16 mouse cellular contexts compared by ENCODE assay signal in the genomic region with DNA sequence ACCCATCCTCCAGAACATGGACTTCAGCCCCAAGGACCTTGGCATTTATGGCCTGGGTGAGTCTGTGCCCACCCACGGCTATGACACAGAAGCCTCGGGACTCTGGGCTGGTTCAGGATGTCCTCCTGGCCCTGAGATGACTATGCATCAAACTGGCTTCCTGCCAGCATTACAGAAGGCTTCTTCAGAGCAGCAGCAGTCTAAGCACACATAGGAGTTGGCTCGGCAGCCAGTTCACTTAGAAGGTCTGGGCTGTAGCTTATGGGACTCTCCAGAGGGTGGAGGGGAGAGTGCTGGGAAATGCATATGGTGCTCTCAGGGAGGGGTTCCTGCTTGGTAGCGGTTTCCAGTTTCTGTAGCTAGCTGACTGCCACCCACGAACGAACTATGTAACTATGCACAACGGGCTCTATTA. TPM values are rescaled to one million over a fixed set of nuclear protein-coding genes. Genes with fewer than 3 reads are reported as not detected.
DNase-seq lines count a peak whose midpoint lies in the region; ATAC-seq and TF ChIP-seq lines count a peak whose summit lies in the region.
"Had no signal": no experiment of that assay in that cellular context is flagged by ENCODE, and none has a peak within 500 bp of the region (broad histone marks: within the 10 kb centered on the region; RNA-seq: fewer than 3 reads in every experiment).

No protein-coding gene starts in this region.

- no peak for DNase-seq in kidney, postnatal 0 days (ENCODE audit: low spot score)
- peak; percentile 60 for DNase-seq in CD4-positive, CD25-positive, alpha-beta regulatory T cell, adult 2 months (ENCODE audit: low read depth, low spot score)
- DNase-seq in ES-E14 (ENCODE audit: low read depth, low spot score), result no peak
- DNase-seq in brain, embryonic 14.5 days (ENCODE audit: low read depth), result peak; percentile 39
- DNase-seq in thymus, postnatal 25 days, result no peak
- DNase-seq: cerebellum, adult 11-12 months; embryo, embryonic 11 days; kidney, adult 9 months had no signal

- H3K9ac ChIP-seq in kidney, postnatal 0 days (ENCODE audit: low read depth, low read length), result no peak overlapping the region
- H3K9ac ChIP-seq in kidney, embryonic 14.5 days (ENCODE audit: low read depth, low read length), result no peak overlapping the region
- 0 out of 2 replicates have a peak overlapping the region, but pooled peaks have one; percentile 18 for H3K9ac ChIP-seq in ES-E14 (ENCODE audit: insufficient read depth, low read depth, low read length, poor library complexity, severe bottlenecking)
- H3K9ac ChIP-seq in heart, embryonic 11.5 days (ENCODE audit: low read depth, low read length), result no peak overlapping the region

- in situ Hi-C loops in ES-E14 (cut with MboI; ENCODE audit: low sequenced_read_pairs in 2 of 2, unreplicated experiment in 2 of 2), result loop anchor here (10.0 to 25.0 kb wide), 2 partner anchors 213 to 221 kb away; no protein-coding TSS in a partner anchor

- H3K27me3 ChIP-seq in kidney, postnatal 0 days (ENCODE audit: insufficient read depth, low read length), result no peaks in the 10 kb centered on the region
- no peaks in the 10 kb centered on the region for H3K27me3 ChIP-seq in kidney, embryonic 14.5 days (ENCODE audit: control insufficient read depth, insufficient read depth, low read length)
- no peaks in the 10 kb centered on the region for H3K27me3 ChIP-seq in heart, embryonic 11.5 days (ENCODE audit: control insufficient read depth, insufficient read depth, low read length)

- WGBS in kidney, postnatal 0 days, result 62% methylated on average over 7 of the region's 7 CpGs
- WGBS in kidney, embryonic 14.5 days, result 77% methylated on average over 7 of the region's 7 CpGs
- WGBS in heart, embryonic 11.5 days (ENCODE audit: insufficient replicate concordance), result 78% methylated on average over 7 of the region's 7 CpGs

- no peaks in the 10 kb centered on the region for H3K36me3 ChIP-seq in kidney, postnatal 0 days (ENCODE audit: insufficient read depth, low read length)
- H3K36me3 ChIP-seq in kidney, embryonic 14.5 days (ENCODE audit: control insufficient read depth, insufficient read depth, low read length), result no peaks in the 10 kb centered on the region
- no peaks in the 10 kb centered on the region for H3K36me3 ChIP-seq in ES-E14 (ENCODE audit: control insufficient read depth, insufficient read depth, low read length, poor library complexity, severe bottlenecking)
- no peaks in the 10 kb centered on the region for H3K36me3 ChIP-seq in heart, embryonic 11.5 days (ENCODE audit: control insufficient read depth, insufficient read depth, low read length)

- TF ChIP-seq POLR2A in brain, embryonic 14.5 days (IDR thresholded peaks at IDR 0.05; ENCODE audit: borderline replicate concordance, extremely low read depth, insufficient read depth, insufficient read length, poor library complexity, severe bottlenecking), result no peak

- H3K4me3 ChIP-seq in kidney, postnatal 0 days (replicated peaks; ENCODE audit: low read depth, low read length), result no peak overlapping the region
- H3K4me3 ChIP-seq in kidney, embryonic 14.5 days (ENCODE audit: low read length), result no peak overlapping the region
- no peak overlapping the region for H3K4me3 ChIP-seq in ES-E14 (ENCODE audit: insufficient read depth in 1 of 2, low read depth in 1 of 2, low read length in 2 of 2, poor library complexity in 1 of 2, severe bottlenecking in 1 of 2)
- H3K4me3 ChIP-seq in heart, embryonic 11.5 days (ENCODE audit: low read depth, low read length), result no peak overlapping the region

- TF ChIP-seq CTCF in kidney, postnatal 0 days (IDR thresholded peaks at IDR 0.05; ENCODE audit: low read depth), result no peak
- TF ChIP-seq CTCF in brain, embryonic 14.5 days (IDR thresholded peaks at IDR 0.05; ENCODE audit: borderline replicate concordance, extremely low read depth, insufficient read depth, insufficient read length), result no peak

- H3K4me2 ChIP-seq in kidney, postnatal 0 days (ENCODE audit: low read length), result no peak overlapping the region
- no peak overlapping the region for H3K4me2 ChIP-seq in kidney, embryonic 14.5 days (replicated peaks; ENCODE audit: low read depth, low read length)
- no peak overlapping the region for H3K4me2 ChIP-seq in heart, embryonic 11.5 days

- H3K27ac ChIP-seq in kidney, postnatal 0 days, result no peak overlapping the region
- no peak overlapping the region for H3K27ac ChIP-seq in kidney, embryonic 14.5 days (ENCODE audit: low read depth, low read length)
- H3K27ac ChIP-seq in ES-E14 (ENCODE audit: insufficient read depth, low read depth, low read length, poor library complexity, severe bottlenecking), result peak overlapping the region; percentile 9; the same call in 1 of the 2 replicates
- no peak overlapping the region for H3K27ac ChIP-seq in heart, embryonic 11.5 days (ENCODE audit: low read depth, low read length)

- no peaks in the 10 kb centered on the region for H3K9me3 ChIP-seq in kidney, postnatal 0 days (replicated peaks; ENCODE audit: low read length)
- no peaks in the 10 kb centered on the region for H3K9me3 ChIP-seq in kidney, embryonic 14.5 days (ENCODE audit: control insufficient read depth, low read length)
- H3K9me3 ChIP-seq in ES-E14 (ENCODE audit: control insufficient read depth, insufficient read depth, low read depth, low read length), result no peaks in the 10 kb centered on the region
- no peaks in the 10 kb centered on the region for H3K9me3 ChIP-seq in heart, embryonic 11.5 days (replicated peaks; ENCODE audit: control insufficient read depth, low read length)

- 0 out of 2 replicates have a peak, but pooled peaks cover 3% of the 10 kb centered on the region for H3K4me1 ChIP-seq in kidney, postnatal 0 days (replicated peaks; ENCODE audit: insufficient read depth, low read length)
- peaks cover 7% of the 10 kb centered on the region; the same call in 1 of the 2 replicates for H3K4me1 ChIP-seq in kidney, embryonic 14.5 days (ENCODE audit: control insufficient read depth, insufficient read depth, low read length)
- H3K4me1 ChIP-seq in ES-E14 (ENCODE audit: control insufficient read depth in 2 of 2, insufficient read depth in 2 of 2, low read length in 2 of 2, poor library complexity in 1 of 2), result peaks cover 8 to 30% of the 10 kb centered on the region in 2 experiments; a peak in 3 of 4 replicates
- peaks cover 5% of the 10 kb centered on the region for H3K4me1 ChIP-seq in heart, embryonic 11.5 days (ENCODE audit: control insufficient read depth, insufficient read depth, low read length)

- ATAC-seq in kidney, postnatal 0 days (replicated peaks; ENCODE audit: low FRiP score, low read depth), result peak; percentile 33
- ATAC-seq in kidney, embryonic 14.5 days (ENCODE audit: low FRiP score, low TSS enrichment), result no peak
- no peak for ATAC-seq in heart, embryonic 11.5 days (replicated peaks; ENCODE audit: insufficient number of reproducible peaks, low FRiP score, low TSS enrichment)

TF ChIP-seq in ES-E14, 5 proteins besides CTCF, POLR2A, EP300 and RAD21:
- TF ChIP-seq CHD2 (IDR thresholded peaks at IDR 0.05; ENCODE audit: low read depth, low read length) (no peak), ZC3H11A (IDR thresholded peaks at IDR 0.05; ENCODE audit: borderline replicate concordance, low read depth, low read length) (no peak), MAFK (IDR thresholded peaks at IDR 0.05; ENCODE audit: insufficient read depth, low read depth, low read length) (no peak), ZNF384 (IDR thresholded peaks at IDR 0.05; ENCODE audit: low read depth, low read length) (no peak), HCFC1 (IDR thresholded peaks at IDR 0.05; ENCODE audit: borderline replicate concordance, insufficient read depth, low read length) (no peak)

RNA-seq across cellular contexts. Expression of gene Moap1, which starts 17.7 kb away (rescaled TPM):
- 13.8 and 20.7 TPM in 2 replicates for polyA plus RNA-seq in kidney, postnatal 0 days (2015; fragmentation: Nextera tagmentation; extraction: Ambion mirVana)
- polyA plus RNA-seq in kidney, embryonic 14.5 days (2014; fragmentation: Nextera tagmentation; extraction: Ambion mirVana), result 21.1 and 25.9 TPM in 2 replicates
- total RNA-seq in ES-E14 (2012; rRNA removed), result 4.0 and 8.8 TPM in 2 replicates
- 9.3 and 11.6 TPM in 2 replicates for polyA plus RNA-seq in brain, embryonic 14.5 days (2012; rRNA removed)
- 21.1 and 23.7 TPM in 2 replicates for polyA plus RNA-seq in heart, embryonic 11.5 days (2014; fragmentation: Nextera tagmentation; extraction: Ambion mirVana)

RNA-seq across cellular contexts. Expression of gene Tmem251, which starts 17.8 kb away (rescaled TPM):
- 15.0 and 15.2 TPM in 2 replicates for polyA plus RNA-seq in kidney, postnatal 0 days (2015; fragmentation: Nextera tagmentation; extraction: Ambion mirVana)
- 11.9 and 12.1 TPM in 2 replicates for polyA plus RNA-seq in kidney, embryonic 14.5 days (2014; fragmentation: Nextera tagmentation; extraction: Ambion mirVana)
- total RNA-seq in ES-E14 (2012; rRNA removed), result 2.9 and 4.0 TPM in 2 replicates
- polyA plus RNA-seq in brain, embryonic 14.5 days (2012; rRNA removed), result 4.9 and 5.0 TPM in 2 replicates
- 7.4 and 7.9 TPM in 2 replicates for polyA plus RNA-seq in heart, embryonic 11.5 days (2014; fragmentation: Nextera tagmentation; extraction: Ambion mirVana)

RNA-seq across cellular contexts. Expression of gene Itpk1, which starts 21.0 kb away (rescaled TPM):
- 16.1 and 17.8 TPM in 2 replicates for polyA plus RNA-seq in kidney, postnatal 0 days (2015; fragmentation: Nextera tagmentation; extraction: Ambion mirVana)
- polyA plus RNA-seq in kidney, embryonic 14.5 days (2014; fragmentation: Nextera tagmentation; extraction: Ambion mirVana), result 10.2 and 18.4 TPM in 2 replicates
- 33.1 and 40.6 TPM in 2 replicates for total RNA-seq in ES-E14 (2012; rRNA removed)
- 32.3 and 34.0 TPM in 2 replicates for polyA plus RNA-seq in brain, embryonic 14.5 days (2012; rRNA removed)
- polyA plus RNA-seq in heart, embryonic 11.5 days (2014; fragmentation: Nextera tagmentation; extraction: Ambion mirVana), result 3.2 and 3.5 TPM in 2 replicates

RNA-seq across cellular contexts. Expression of gene Gm28051, which starts 31.8 kb away (rescaled TPM):
- polyA plus RNA-seq in kidney, postnatal 0 days (2015; fragmentation: Nextera tagmentation; extraction: Ambion mirVana), result 0.57 TPM in 1 of 2 replicates, not detected in the other
- polyA plus RNA-seq in kidney, embryonic 14.5 days (2014; fragmentation: Nextera tagmentation; extraction: Ambion mirVana), result not detected in 2 replicates
- not detected in 2 replicates for total RNA-seq in ES-E14 (2012; rRNA removed)
- polyA plus RNA-seq in brain, embryonic 14.5 days (2012; rRNA removed), result not detected in 2 replicates
- not detected in 2 replicates for polyA plus RNA-seq in heart, embryonic 11.5 days (2014; fragmentation: Nextera tagmentation; extraction: Ambion mirVana)
- total RNA-seq: adrenal gland, postnatal 4 days; gastrocnemius, adult 8-10 months; hematopoietic stem cell, adult 5-6 weeks; layer of hippocampus, postnatal 25 days had no signal
- polyA plus RNA-seq: liver, embryonic 16.5 days; stomach, embryonic 14.5 days had no signal

RNA-seq across cellular contexts. Expression of gene Gon7, which starts 31.8 kb away (rescaled TPM):
- 22.2 and 23.1 TPM in 2 replicates for polyA plus RNA-seq in kidney, postnatal 0 days (2015; fragmentation: Nextera tagmentation; extraction: Ambion mirVana)
- polyA plus RNA-seq in kidney, embryonic 14.5 days (2014; fragmentation: Nextera tagmentation; extraction: Ambion mirVana), result 34.7 and 38.1 TPM in 2 replicates
- 31.8 and 34.2 TPM in 2 replicates for total RNA-seq in ES-E14 (2012; rRNA removed)
- 21.9 and 24.1 TPM in 2 replicates for polyA plus RNA-seq in brain, embryonic 14.5 days (2012; rRNA removed)
- 25.2 and 26.4 TPM in 2 replicates for polyA plus RNA-seq in heart, embryonic 11.5 days (2014; fragmentation: Nextera tagmentation; extraction: Ambion mirVana)

Comparison
In these comparisons a context has a peak if more than half of its experiments do, and no peak if none do; other contexts are left out.
1. DNase-seq: peak in CD4-positive, CD25-positive, alpha-beta regulatory T cell, adult 2 months (single experiment) and brain, embryonic 14.5 days (single experiment); none in kidney, postnatal 0 days (single experiment), ES-E14 (single experiment) and thymus, postnatal 25 days (single experiment).